Comparison of ENCODE assay signal across 22 mouse cellular contexts in the genomic region with DNA sequence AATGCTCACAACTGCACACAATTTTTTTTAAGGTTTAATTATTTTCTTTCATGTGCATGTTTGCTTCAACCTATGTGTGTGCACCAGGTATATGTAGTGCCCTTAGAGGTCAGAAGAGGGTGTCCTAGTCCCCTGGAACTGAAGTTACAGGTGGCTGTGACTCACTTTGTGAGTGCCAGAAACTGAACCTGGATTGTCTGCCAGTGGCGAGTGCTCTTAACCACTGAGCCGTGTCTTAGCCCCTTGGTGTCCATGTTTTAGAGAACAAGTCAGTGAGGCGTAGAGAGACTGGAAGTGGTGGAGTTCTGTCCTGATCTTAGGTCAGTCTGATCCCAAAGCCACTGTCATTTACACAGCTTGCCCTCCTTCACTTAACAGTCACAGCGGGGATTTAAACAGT. TPM values are rescaled to one million over a fixed set of nuclear protein-coding genes. Genes with fewer than 3 reads are reported as not detected.
DNase-seq lines count a peak whose midpoint lies in the region; ATAC-seq and TF ChIP-seq lines count a peak whose summit lies in the region.
"Had no signal": no experiment of that assay in that cellular context is flagged by ENCODE, and none has a peak within 500 bp of the region (broad histone marks: within the 10 kb centered on the region; RNA-seq: fewer than 3 reads in every experiment).

No protein-coding gene starts in this region.

- peaks cover 3% of the 10 kb centered on the region; the same call in 1 of the 2 replicates for H3K4me1 ChIP-seq in intestine, postnatal 0 days (replicated peaks; ENCODE audit: control insufficient read depth, insufficient read depth, low read length)
- peaks cover 7% of the 10 kb centered on the region for H3K4me1 ChIP-seq in intestine, embryonic 15.5 days (replicated peaks)
- H3K4me1 ChIP-seq in lung, postnatal 0 days (ENCODE audit: insufficient read depth, low read depth, low read length) = no peaks in the 10 kb centered on the region; the same call in 1 of the 2 replicates
- H3K4me1 ChIP-seq in forebrain, embryonic 14.5 days (ENCODE audit: control insufficient read depth, insufficient read depth, low read length) = peaks cover 21% of the 10 kb centered on the region

- WGBS in intestine, postnatal 0 days = 90% methylated on average over 4 of the region's 4 CpGs
- WGBS in intestine, embryonic 15.5 days = 90% methylated on average over 4 of the region's 4 CpGs
- 85% methylated on average over 4 of the region's 4 CpGs for WGBS in lung, postnatal 0 days
- 83% methylated on average over 4 of the region's 4 CpGs for WGBS in forebrain, embryonic 14.5 days

- TF ChIP-seq EP300 in lung, postnatal 0 days (IDR thresholded peaks at IDR 0.05) = no peak

- peak; percentile 24 for TF ChIP-seq CTCF in intestine, postnatal 0 days (IDR thresholded peaks at IDR 0.05; ENCODE audit: low read depth)
- TF ChIP-seq CTCF in lung, postnatal 0 days (IDR thresholded peaks at IDR 0.05) = 0 out of 2 replicates have a peak, but pooled peaks have one; percentile 12

- no peak for ATAC-seq in intestine, postnatal 0 days
- no peak for ATAC-seq in intestine, embryonic 15.5 days
- no peak for ATAC-seq in lung, postnatal 0 days
- no peak for ATAC-seq in forebrain, embryonic 14.5 days
- ATAC-seq: forebrain, embryonic 13.5 days; intestine, embryonic 16.5 days; midbrain, embryonic 16.5 days had no signal

- H3K9ac ChIP-seq in intestine, postnatal 0 days (ENCODE audit: low read depth, low read length) = no peak overlapping the region
- no peak overlapping the region for H3K9ac ChIP-seq in intestine, embryonic 15.5 days
- H3K9ac ChIP-seq in lung, postnatal 0 days (replicated peaks; ENCODE audit: low read depth) = no peak overlapping the region
- H3K9ac ChIP-seq in forebrain, embryonic 14.5 days (ENCODE audit: low read length) = no peak overlapping the region
- H3K9ac ChIP-seq: embryonic facial prominence, embryonic 12.5 days; forebrain, embryonic 13.5 days; heart, embryonic 12.5 days; hindbrain, embryonic 15.5 days; neural tube, embryonic 15.5 days had no signal

- no peaks in the 10 kb centered on the region for H3K36me3 ChIP-seq in intestine, postnatal 0 days (ENCODE audit: control insufficient read depth, insufficient read depth)
- no peaks in the 10 kb centered on the region for H3K36me3 ChIP-seq in intestine, embryonic 15.5 days
- H3K36me3 ChIP-seq in lung, postnatal 0 days (ENCODE audit: insufficient read depth, low read length) = no peaks in the 10 kb centered on the region
- no peaks in the 10 kb centered on the region for H3K36me3 ChIP-seq in forebrain, embryonic 14.5 days (ENCODE audit: control insufficient read depth, insufficient read depth, low read length)
- H3K36me3 ChIP-seq: embryonic facial prominence, embryonic 12.5 days; heart, embryonic 12.5 days; hindbrain, embryonic 15.5 days; neural tube, embryonic 15.5 days had no signal

- H3K4me2 ChIP-seq in intestine, postnatal 0 days (replicated peaks; ENCODE audit: low read depth) = no peak overlapping the region
- H3K4me2 ChIP-seq in intestine, embryonic 15.5 days (replicated peaks) = no peak overlapping the region
- no peak overlapping the region for H3K4me2 ChIP-seq in lung, postnatal 0 days (replicated peaks; ENCODE audit: low read depth, low read length)
- H3K4me2 ChIP-seq in forebrain, embryonic 14.5 days (ENCODE audit: low read length) = no peak overlapping the region
- H3K4me2 ChIP-seq: embryonic facial prominence, embryonic 12.5 days; forebrain, embryonic 13.5 days; heart, embryonic 12.5 days; hindbrain, embryonic 15.5 days; neural tube, embryonic 15.5 days had no signal

- H3K9me3 ChIP-seq in intestine, postnatal 0 days (ENCODE audit: control insufficient read depth) = no peaks in the 10 kb centered on the region
- H3K9me3 ChIP-seq in intestine, embryonic 15.5 days = no peaks in the 10 kb centered on the region
- H3K9me3 ChIP-seq in lung, postnatal 0 days (ENCODE audit: low read length) = no peaks in the 10 kb centered on the region
- H3K9me3 ChIP-seq in forebrain, embryonic 14.5 days (replicated peaks; ENCODE audit: control insufficient read depth, low read length) = no peaks in the 10 kb centered on the region
- H3K9me3 ChIP-seq: embryonic facial prominence, embryonic 12.5 days; hindbrain, embryonic 15.5 days; neural tube, embryonic 15.5 days had no signal

- no peak overlapping the region for H3K4me3 ChIP-seq in intestine, postnatal 0 days (ENCODE audit: low read depth, low read length)
- no peak overlapping the region for H3K4me3 ChIP-seq in intestine, embryonic 15.5 days (replicated peaks)
- no peak overlapping the region for H3K4me3 ChIP-seq in lung, postnatal 0 days (ENCODE audit: low read depth, low read length)
- H3K4me3 ChIP-seq in forebrain, embryonic 14.5 days (ENCODE audit: low read depth, low read length) = no peak overlapping the region
- H3K4me3 ChIP-seq: embryonic facial prominence, embryonic 12.5 days; erythroblast, embryonic 14.5 days; forebrain, embryonic 13.5 days; heart, embryonic 12.5 days; hindbrain, embryonic 15.5 days; left cerebral cortex, adult 2 months; neural tube, embryonic 15.5 days had no signal

- no peak for DNase-seq in lung, postnatal 0 days (ENCODE audit: low spot score)
- DNase-seq in lung, postnatal 36 days = no peak
- peak; percentile 34 for DNase-seq in ES-CJ7 (ENCODE audit: low read depth, low spot score)
- no peak for DNase-seq in cerebellum, adult 11 months
- DNase-seq in forebrain, embryonic 14.5 days (ENCODE audit: low spot score) = no peak
- DNase-seq: adrenal gland, adult 2 months; cerebellum, adult 9-11 months; heart, postnatal 14 days; left cerebral cortex, postnatal 4 days; liver; lung, adult 18-20 months had no signal

- no peaks in the 10 kb centered on the region for H3K27me3 ChIP-seq in intestine, postnatal 0 days (replicated peaks; ENCODE audit: control insufficient read depth, insufficient read depth, low read length)
- no peaks in the 10 kb centered on the region for H3K27me3 ChIP-seq in intestine, embryonic 15.5 days (replicated peaks)
- no peaks in the 10 kb centered on the region for H3K27me3 ChIP-seq in lung, postnatal 0 days (replicated peaks; ENCODE audit: insufficient read depth, low read length)
- no peaks in the 10 kb centered on the region for H3K27me3 ChIP-seq in forebrain, embryonic 14.5 days (replicated peaks; ENCODE audit: control insufficient read depth, insufficient read depth, low read length)
- H3K27me3 ChIP-seq: embryonic facial prominence, embryonic 12.5 days; forebrain, embryonic 13.5 days; heart, embryonic 12.5 days; hindbrain, embryonic 15.5 days; neural tube, embryonic 15.5 days had no signal

- H3K27ac ChIP-seq in intestine, postnatal 0 days (ENCODE audit: low read depth, low read length) = no peak overlapping the region
- H3K27ac ChIP-seq in intestine, embryonic 15.5 days = no peak overlapping the region
- H3K27ac ChIP-seq in lung, postnatal 0 days (ENCODE audit: low read length) = no peak overlapping the region
- no peak overlapping the region for H3K27ac ChIP-seq in forebrain, embryonic 14.5 days (ENCODE audit: low read depth, low read length)
- H3K27ac ChIP-seq: embryonic facial prominence, embryonic 12.5 days; forebrain, embryonic 13.5 days; hindbrain, embryonic 15.5 days; left cerebral cortex, adult 2 months; neural tube, embryonic 15.5 days had no signal

RNA-seq across cellular contexts. Expression of gene Wasf2, which starts 2.4 kb away (rescaled TPM):
- 64.6 and 68.4 TPM in 2 replicates for polyA plus RNA-seq in intestine, postnatal 0 days (2015; fragmentation: Nextera tagmentation; extraction: Ambion mirVana)
- polyA plus RNA-seq in intestine, embryonic 15.5 days (2015; fragmentation: Nextera tagmentation; extraction: Ambion mirVana) = 92.5 and 115 TPM in 2 replicates
- 149 and 153 TPM in 2 replicates for polyA plus RNA-seq in lung, postnatal 0 days (2015; fragmentation: Nextera tagmentation; extraction: Ambion mirVana)
- 28.3 and 30.4 TPM in 2 replicates for polyA plus RNA-seq in forebrain, embryonic 14.5 days (2014; fragmentation: Nextera tagmentation; extraction: Ambion mirVana)
